Mouse (Mus musculus): ENCODE data around the gene Siae.

The Siae gene

GRCm38 (mm10) chr9:37540701-37541575 is 14.6 kb upstream of the Siae start:
- DNase-seq = no peak

GRCm38 (mm10) chr9:37541851-37542642 is 13.5 kb upstream of the Siae start:
- DNase-seq = no peak

- DNase-seq = no peak
Measured at GRCm38 (mm10) chr9:37543869-37544440, 11.5 kb upstream of the Siae start.

DNA sequence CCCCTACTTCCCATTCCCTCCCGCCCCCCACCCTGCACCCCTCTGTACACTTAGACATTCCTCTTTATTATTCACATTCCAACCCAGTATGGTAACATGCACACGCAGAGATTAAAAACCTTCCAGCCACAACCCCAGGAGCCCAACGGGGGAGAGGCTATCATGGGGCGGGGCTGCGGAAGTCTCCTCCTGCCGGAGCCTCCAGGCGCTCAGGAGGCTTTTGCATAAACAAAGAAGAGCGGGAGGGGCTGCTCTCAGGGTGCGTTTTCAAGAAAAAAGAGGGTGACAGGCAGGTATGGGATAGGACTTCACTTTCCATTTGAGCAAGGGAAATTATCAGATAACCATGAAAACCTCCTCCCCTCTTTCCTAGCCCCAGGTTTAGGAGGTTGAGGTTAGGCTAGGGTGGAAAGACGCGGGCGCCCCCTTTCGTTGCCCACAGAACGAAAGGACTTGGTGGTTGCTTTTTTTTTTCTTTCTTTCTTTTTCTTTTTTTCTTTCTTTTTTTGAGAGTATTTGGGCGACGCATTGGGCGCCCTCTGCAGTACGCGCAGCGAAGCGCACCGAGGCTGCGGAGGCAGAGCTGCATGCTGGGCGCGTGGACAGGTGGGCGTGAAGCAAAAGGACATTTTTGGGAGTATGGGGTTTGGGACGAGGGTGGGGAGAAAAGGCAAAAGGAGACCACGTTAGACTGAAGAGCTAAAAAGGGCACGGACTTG is 10.9 kb upstream of the Siae start:
- peak; percentile 74 for DNase-seq

DNA sequence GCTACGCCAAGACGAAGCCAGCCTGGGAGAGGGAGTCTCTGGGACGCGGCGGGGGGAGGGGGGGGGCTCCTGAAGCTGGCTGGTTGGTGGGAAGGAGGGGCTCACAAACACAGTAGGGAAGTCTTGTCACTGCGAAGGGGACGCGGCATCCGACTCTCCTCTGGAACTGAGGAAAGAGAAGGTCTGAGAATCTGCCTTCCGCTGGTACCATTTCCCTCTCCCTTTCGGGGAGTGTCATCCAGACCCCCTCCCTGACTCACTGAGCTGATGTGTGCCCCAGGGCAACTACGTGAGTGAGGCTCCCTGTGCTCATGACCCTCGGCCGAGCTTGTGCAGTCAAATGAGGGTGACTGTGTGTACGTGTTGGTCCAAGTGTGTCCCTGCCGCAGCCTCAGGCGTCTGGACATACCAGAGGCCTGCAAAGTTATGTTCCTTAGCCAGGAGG is 10.3 kb upstream of the Siae start:
- no peak for DNase-seq

DNA sequence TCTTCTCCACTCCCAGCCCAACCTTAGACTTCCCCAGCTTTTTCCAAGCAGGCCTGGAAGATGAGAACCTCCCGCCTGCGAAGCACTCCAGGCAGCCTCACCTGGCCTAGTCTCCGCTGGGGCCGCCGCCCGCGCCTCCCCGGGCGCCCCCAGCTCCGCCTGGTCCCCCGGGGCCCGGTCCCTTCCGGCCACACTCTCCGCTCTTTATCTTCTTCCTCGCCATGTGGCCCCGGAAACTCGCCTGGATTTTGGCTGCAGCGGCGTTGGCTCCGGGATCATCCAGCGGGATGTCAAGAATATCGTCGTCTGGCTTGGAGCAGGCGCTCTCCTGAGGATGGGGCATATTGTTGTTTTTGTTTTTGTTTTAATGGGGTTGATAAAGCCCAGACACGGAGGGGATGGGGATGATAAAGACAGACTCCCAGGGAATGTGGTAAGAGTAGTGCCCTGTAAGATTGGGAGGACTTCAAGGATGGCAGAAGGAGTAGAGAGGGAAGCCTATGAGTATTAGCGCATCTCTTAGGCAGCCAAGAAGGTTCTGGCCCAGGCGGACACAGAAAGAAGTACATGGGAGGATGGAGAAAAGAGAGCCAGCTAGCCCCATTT is 9.5 kb upstream of the Siae start:
- DNase-seq = no peak

DNA sequence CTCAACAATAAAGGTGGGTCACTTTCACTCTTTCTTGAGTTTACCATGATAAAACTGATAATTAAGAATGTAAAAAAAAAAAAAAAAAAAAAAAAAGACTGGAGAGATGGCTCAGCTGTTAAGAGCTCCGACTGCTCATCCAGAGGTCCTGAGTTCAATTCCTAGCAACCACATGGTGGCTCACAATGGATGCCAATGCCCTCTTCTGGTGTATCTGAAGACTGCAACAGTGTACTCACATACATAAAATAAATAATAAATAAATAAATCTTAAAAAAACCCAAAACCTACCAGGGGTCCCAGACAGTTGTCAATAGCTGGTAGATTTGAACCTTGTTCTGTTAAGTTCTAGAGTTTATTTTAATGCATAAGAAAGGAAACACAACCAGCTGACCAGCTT is 8.6 kb upstream of the Siae start:
- DNase-seq = no peak

- no peak for DNase-seq
Measured at GRCm38 (mm10) chr9:37550435-37550834, 5.1 kb upstream of the Siae start.

GRCm38 (mm10) chr9:37551751-37552531 is 3.6 kb upstream of the Siae start:
- DNase-seq = peak; percentile 18

GRCm38 (mm10) chr9:37552536-37553293 is 2.8 kb upstream of the Siae start, which contains the start of gene Nrgn:
Nrgn (minus strand) TSS chr9:37552904.
- DNase-seq = peak; percentile 93

- DNase-seq = no peak
Measured at GRCm38 (mm10) chr9:37554279-37554678, 1.2 kb upstream of the Siae start.

DNA sequence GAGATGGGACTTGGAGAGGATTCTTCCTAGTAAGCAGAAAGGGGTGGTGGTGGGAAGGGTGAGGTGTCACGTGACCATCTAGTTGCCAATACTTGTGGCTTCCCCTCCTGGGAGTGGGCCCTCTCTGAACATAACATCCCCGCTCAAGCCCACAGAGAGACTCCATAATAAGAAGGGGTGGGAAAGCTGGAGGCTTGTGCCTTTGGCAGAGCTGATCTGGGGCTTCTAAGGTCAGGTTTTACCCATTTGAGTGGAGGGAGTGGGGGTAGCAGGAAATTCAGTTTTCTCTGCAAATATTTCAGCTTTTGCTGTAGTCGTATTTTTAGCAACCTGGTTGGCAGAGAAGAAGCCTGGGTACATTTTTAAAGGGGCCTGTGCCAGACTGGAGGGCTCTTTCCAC is 868 bp downstream of the Siae start:
- DNase-seq = no peak

DNA sequence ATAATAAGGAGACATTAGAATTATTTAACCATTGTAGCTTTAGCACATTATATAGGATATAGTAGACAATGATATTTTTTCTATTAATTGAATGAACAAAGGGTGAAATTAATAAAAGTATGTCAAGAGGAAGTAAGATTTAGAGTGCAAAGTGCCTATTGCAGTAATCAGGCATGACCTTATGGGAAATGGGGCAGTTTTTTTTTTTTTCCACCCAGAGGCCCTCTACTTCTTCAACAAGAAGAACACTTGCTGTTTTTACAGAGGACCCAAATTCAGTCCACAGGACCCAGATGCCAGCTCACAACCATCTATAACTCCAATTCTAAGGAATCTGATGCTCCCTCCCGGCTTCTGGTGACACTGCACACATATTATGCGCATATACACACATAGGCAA is 5.1 kb downstream of the Siae start:
- no peak for DNase-seq

DNA sequence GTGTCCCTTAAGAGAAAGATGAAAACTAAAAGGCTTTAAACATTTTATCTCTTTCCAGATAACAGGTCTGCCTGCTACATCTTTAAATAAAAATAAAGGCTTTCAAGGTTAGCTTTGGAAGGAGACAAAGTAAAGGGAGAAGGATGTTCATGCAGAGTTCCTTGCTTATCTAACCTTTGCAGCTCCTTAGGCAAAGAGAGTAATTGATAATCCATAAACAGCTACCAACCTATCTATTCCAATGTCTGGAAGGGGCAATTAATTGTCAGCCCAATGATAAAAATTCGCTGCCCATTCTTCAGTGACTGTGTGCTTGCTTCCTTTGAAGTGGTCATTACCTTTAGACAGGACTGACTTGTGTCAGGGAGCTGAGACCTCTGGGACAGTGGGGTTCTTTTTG is 8.3 kb downstream of the Siae start:
- DNase-seq = no peak

DNA sequence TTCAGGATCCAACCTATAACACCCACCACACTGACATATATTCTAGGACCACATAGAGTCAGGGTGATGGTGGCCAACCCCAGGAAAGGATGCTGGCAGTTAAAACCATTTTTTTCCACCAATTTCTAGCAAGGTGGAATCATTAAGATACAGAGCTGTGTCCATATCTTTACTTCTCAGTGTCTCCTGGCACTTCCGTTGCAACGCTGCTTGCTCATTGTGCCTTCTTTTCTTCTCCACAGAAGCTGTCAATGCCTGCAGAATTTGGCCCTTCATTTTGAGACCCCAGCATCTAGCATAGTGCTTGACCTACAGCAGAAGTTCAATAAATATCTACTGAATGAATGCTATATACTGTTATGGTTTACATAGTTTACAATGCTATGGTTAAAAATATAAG is 11.5 kb downstream of the Siae start:
- no peak for DNase-seq

DNA sequence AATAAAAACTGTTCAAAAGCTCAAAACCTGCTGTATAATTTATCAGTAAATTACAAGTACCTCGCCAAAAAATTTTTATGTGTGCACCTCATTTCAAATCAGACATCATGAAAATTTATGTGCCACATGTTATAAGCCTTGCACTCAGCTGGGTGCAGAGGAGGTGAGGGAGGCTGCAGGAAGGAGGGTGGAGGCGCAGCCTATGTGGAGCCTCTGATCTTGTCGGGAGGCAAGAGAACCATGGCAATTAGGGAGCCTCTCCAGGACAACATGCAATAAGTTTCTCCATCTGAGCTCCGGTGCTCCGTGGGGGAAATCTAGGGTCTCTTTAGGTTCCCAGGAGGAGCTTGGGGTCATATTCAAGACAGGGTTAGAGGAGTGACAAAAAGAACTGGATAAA is 12.0 kb downstream of the Siae start:
- no peak for DNase-seq

- DNase-seq = no peak
Measured at GRCm38 (mm10) chr9:37567892-37568604, 12.6 kb downstream of the Siae start.

DNA sequence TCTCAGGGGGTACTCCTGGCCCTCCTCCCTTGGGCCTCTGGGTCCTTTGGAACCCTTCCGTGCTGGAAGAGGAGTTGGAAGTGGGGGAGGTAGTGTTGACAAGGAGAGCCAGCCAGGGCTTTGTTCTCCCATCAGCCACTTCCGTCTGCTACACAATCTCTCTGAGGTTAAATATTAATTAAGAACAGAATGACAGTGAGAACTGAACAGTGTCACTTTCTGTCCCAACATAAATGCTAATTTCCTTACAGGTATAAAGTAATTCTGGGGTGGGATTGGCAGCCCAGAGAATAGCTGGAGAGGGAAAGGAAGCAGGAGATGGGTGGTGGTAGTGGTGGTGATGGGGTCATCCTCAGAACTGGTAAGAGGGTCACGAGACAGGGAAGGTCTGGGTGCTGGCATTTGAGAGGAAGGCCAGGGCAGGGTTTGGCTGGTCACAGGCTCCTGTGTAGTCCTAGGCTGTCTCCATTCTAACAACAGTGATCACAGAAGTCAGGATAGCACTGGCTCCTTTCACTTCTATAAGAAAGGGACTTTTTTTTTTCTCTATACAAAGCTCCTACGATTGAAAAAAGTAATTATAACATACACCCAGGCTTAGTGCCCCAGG is 13.2 kb downstream of the Siae start:
- no peak for DNase-seq

DNA sequence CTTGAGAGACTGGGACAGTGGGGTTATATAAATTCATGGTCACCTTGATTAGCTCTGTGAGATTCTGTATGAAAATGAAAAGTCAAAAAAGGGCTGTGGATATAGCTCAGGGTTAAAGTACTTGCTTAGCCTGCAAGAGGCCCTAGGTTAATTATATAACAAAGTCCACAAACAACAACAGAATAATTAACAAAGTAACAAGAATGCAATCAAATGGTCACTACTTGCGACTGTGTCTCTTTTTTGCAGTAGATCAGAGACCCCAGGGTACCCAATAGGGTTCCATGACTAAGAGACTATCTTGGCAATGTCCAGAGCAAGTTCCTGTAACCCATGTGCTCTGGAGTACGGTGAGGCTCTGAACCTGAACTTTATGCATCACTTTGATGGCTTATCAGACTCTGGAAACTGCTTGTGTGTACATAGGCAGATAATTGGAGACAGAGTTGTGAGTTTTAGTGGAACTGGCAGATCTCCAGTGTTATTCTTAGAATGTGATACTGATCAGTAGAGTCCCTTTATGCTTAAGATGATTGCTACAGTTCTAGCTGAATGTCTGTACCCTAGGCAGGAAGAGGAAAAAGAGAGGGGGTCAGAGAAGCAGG is 13.8 kb downstream of the Siae start:
- no peak for DNase-seq
